Mouse (Mus musculus) urinary bladder, postnatal 0 days (tissue): ENCODE results near the gene Olfr374. TPM values are rescaled to one million over a fixed set of nuclear protein-coding genes. Genes with fewer than 3 reads are reported as not detected.

ENCODE experiments used
- polyA plus RNA-seq: library from polyadenylated mRNA; unstranded; fragments of >200 nt; fragmentation: Nextera tagmentation; extraction: Ambion mirVana; gene quantifications from 2 replicates; pipeline ENCODE4 v1.2.1, GENCODE M21; 2015

Olfr374 gene
- not detected in 2 replicates for polyA plus RNA-seq

GRCm38 (mm10) chr8:72106740-72107139 lies at the start of gene Olfr374:
Olfr374 (plus strand) TSS chr8:72107040.

GRCm38 (mm10) chr8:72082877-72083276 lies 24.0 kb upstream of the Olfr374 start, which contains the start of gene Olfr373:
Olfr373 (plus strand) TSS chr8:72083177.

GRCm38 (mm10) chr8:72134756-72135445 lies 28.1 kb downstream of the Olfr374 start, which contains the start of gene Tpm4:
Tpm4 (plus strand) TSS chr8:72134975.

GRCm38 (mm10) chr8:72160707-72161697 lies 54.2 kb downstream of the Olfr374 start, which contains the start of gene Rab8a:
Rab8a (plus strand) TSS chr8:72161200.

Other genes starting within 250 kb of the Olfr374 start
- gene Zfp709, start 225.0 kb upstream of the Olfr374 start, polyA plus RNA-seq: 3.9 and 4.0 TPM in 2 replicates
- gene Zfp882, start 198.4 kb upstream of the Olfr374 start, polyA plus RNA-seq: 1.2 and 1.8 TPM in 2 replicates
- 10.9 and 12.6 TPM in 2 replicates for gene Zfp617, start 198.4 kb upstream of the Olfr374 start, polyA plus RNA-seq
- 9.5 and 9.8 TPM in 2 replicates for gene Zfp961, start 156.0 kb upstream of the Olfr374 start, polyA plus RNA-seq
- gene Cyp4f18, start 97.4 kb upstream of the Olfr374 start, polyA plus RNA-seq: 2.1 and 17.7 TPM in 2 replicates
- not detected in 2 replicates for gene Olfr372, start 65.8 kb upstream of the Olfr374 start, polyA plus RNA-seq
- gene Olfr373, start 23.9 kb upstream of the Olfr374 start, polyA plus RNA-seq: not detected in 2 replicates
- gene Tpm4, start 27.9 kb downstream of the Olfr374 start, polyA plus RNA-seq: 416 and 576 TPM in 2 replicates
- 75.3 and 77.5 TPM in 2 replicates for gene Rab8a, start 54.2 kb downstream of the Olfr374 start, polyA plus RNA-seq
- 0.08 and 0.19 TPM in 2 replicates for gene Hsh2d, start 82.6 kb downstream of the Olfr374 start, polyA plus RNA-seq
- gene Cib3, start 105.8 kb downstream of the Olfr374 start, polyA plus RNA-seq: not detected in 2 replicates
- not detected in 2 replicates for gene Gm11034, start 106.6 kb downstream of the Olfr374 start, polyA plus RNA-seq
- gene Fam32a, start 112.7 kb downstream of the Olfr374 start, polyA plus RNA-seq: 55.5 and 56.7 TPM in 2 replicates
- gene Ap1m1, start 133.0 kb downstream of the Olfr374 start, polyA plus RNA-seq: 67.9 and 72.6 TPM in 2 replicates
- 7.1 and 7.8 TPM in 2 replicates for gene Gm10282, start 198.2 kb downstream of the Olfr374 start, polyA plus RNA-seq
- gene Klf2, start 212.0 kb downstream of the Olfr374 start, polyA plus RNA-seq: 22.9 and 33.7 TPM in 2 replicates